ENCODE assay signal across 27 mouse cellular contexts in the genomic region with DNA sequence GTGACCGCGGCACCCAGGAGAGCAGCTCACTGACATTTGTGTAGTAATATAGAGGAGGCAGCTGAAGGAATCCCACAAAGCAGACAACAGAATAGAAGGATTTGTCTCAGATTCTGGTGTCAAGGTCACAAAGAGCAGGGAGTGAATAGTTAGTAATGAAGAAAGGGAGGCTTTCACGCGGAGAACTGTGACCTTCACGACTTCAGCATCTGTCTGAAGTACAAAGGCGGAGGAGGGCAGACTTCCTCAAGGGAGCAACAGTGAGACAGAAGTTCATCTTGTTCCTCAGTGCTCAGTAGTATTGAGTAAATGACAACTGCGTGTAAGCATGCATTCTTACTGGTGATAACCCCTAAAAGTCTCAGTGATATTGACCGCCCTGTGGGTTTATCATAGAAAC. TPM values are rescaled to one million over a fixed set of nuclear protein-coding genes. Genes with fewer than 3 reads are reported as not detected.
A peak's percentile ranks its signal among the peaks of the same experiment; 100 is the strongest.
DNase-seq lines count a peak whose midpoint lies in the region; ATAC-seq and TF ChIP-seq lines count a peak whose summit lies in the region.
"Had no signal": no experiment of that assay in that cellular context is flagged by ENCODE, and none has a peak within 500 bp of the region (broad histone marks: within the 10 kb centered on the region; RNA-seq: fewer than 3 reads in every experiment).

No protein-coding gene starts in this region.

- no peaks in the 10 kb centered on the region for H3K27me3 ChIP-seq in heart, postnatal 0 days (ENCODE audit: control insufficient read depth, insufficient read depth, low read length)
- H3K27me3 ChIP-seq in neural tube, embryonic 11.5 days (ENCODE audit: control insufficient read depth, insufficient read depth, low read length), result no peaks in the 10 kb centered on the region
- no peaks in the 10 kb centered on the region for H3K27me3 ChIP-seq in neural tube, embryonic 15.5 days (replicated peaks)
- no peaks in the 10 kb centered on the region for H3K27me3 ChIP-seq in intestine, embryonic 15.5 days (replicated peaks)
- H3K27me3 ChIP-seq: CH12.LX; hindbrain, embryonic 13.5 days; limb, embryonic 15.5 days; neural tube, embryonic 13.5 days had no signal

- H3K4me2 ChIP-seq in heart, postnatal 0 days (ENCODE audit: low read depth, low read length), result no peak overlapping the region
- H3K4me2 ChIP-seq in neural tube, embryonic 11.5 days (ENCODE audit: low read depth), result no peak overlapping the region
- H3K4me2 ChIP-seq in neural tube, embryonic 15.5 days, result no peak overlapping the region
- no peak overlapping the region for H3K4me2 ChIP-seq in intestine, embryonic 15.5 days (replicated peaks)
- H3K4me2 ChIP-seq: hindbrain, embryonic 13.5 days; limb, embryonic 15.5 days; lung, embryonic 14.5 days; neural tube, embryonic 13.5 days had no signal

- H3K9me3 ChIP-seq in heart, postnatal 0 days (replicated peaks; ENCODE audit: control insufficient read depth, low read length), result no peaks in the 10 kb centered on the region
- H3K9me3 ChIP-seq in neural tube, embryonic 11.5 days (ENCODE audit: control insufficient read depth, low read length), result no peaks in the 10 kb centered on the region
- no peaks in the 10 kb centered on the region for H3K9me3 ChIP-seq in neural tube, embryonic 15.5 days (replicated peaks)
- no peaks in the 10 kb centered on the region for H3K9me3 ChIP-seq in intestine, embryonic 15.5 days
- H3K9me3 ChIP-seq: hindbrain, embryonic 13.5 days; limb, embryonic 15.5 days; neural tube, embryonic 13.5 days had no signal

- H3K27ac ChIP-seq in heart, postnatal 0 days (ENCODE audit: low read depth), result no peak overlapping the region; the same call in 1 of the 2 replicates
- H3K27ac ChIP-seq in neural tube, embryonic 11.5 days (ENCODE audit: low read depth, low read length), result 0 out of 2 replicates have a peak overlapping the region, but pooled peaks have one; percentile 6
- H3K27ac ChIP-seq in neural tube, embryonic 15.5 days (replicated peaks), result no peak overlapping the region
- no peak overlapping the region for H3K27ac ChIP-seq in intestine, embryonic 15.5 days
- H3K27ac ChIP-seq: gastrocnemius, adult 2 months; hindbrain, embryonic 13.5 days; limb, embryonic 15.5 days; liver, embryonic 14.5 days; neural tube, embryonic 13.5 days; stomach, postnatal 0 days had no signal

- intact Hi-C loops in heart, postnatal 14 days (cut with DNase I), result no loop called here

- no peaks in the 10 kb centered on the region for H3K4me1 ChIP-seq in heart, postnatal 0 days (ENCODE audit: control insufficient read depth, insufficient read depth)
- no peaks in the 10 kb centered on the region for H3K4me1 ChIP-seq in neural tube, embryonic 11.5 days (ENCODE audit: control insufficient read depth, insufficient read depth, low read length)
- H3K4me1 ChIP-seq in neural tube, embryonic 15.5 days, result peaks cover under 1% of the 10 kb centered on the region; the same call in 1 of the 2 replicates
- H3K4me1 ChIP-seq in intestine, embryonic 15.5 days (replicated peaks), result no peaks in the 10 kb centered on the region

- peak; percentile 3 for DNase-seq in heart, postnatal 0 days (ENCODE audit: low spot score)
- no peak for DNase-seq in heart, postnatal 14 days
- no peak for DNase-seq in neural tube, embryonic 11.5 days (ENCODE audit: low spot score)
- peak; percentile 30 for DNase-seq in ZHBTc4 (ENCODE audit: low read depth, low spot score)
- peak; percentile 25 for DNase-seq in mesoderm, embryonic 11.5 days (ENCODE audit: low read depth, low spot score)
- DNase-seq: adrenal gland, postnatal 10 days; B cell, adult 2 months; cerebellum, adult 8-10 months; cerebellum, postnatal 36 days; gastrocnemius, adult 2 months; kidney, adult 8-10 months; kidney, postnatal 10 days; left cerebral cortex, postnatal 4 days; lung, embryonic 14.5 days; thymus, postnatal 25 days had no signal

- no peak for ATAC-seq in heart, postnatal 0 days (ENCODE audit: insufficient read depth, low read depth)
- ATAC-seq in neural tube, embryonic 11.5 days (ENCODE audit: insufficient read depth, low FRiP score, low TSS enrichment), result no peak
- no peak for ATAC-seq in neural tube, embryonic 15.5 days (ENCODE audit: low FRiP score)
- no peak for ATAC-seq in intestine, embryonic 15.5 days
- ATAC-seq: forebrain, embryonic 14.5 days had no signal

- 55% methylated on average over 8 of the region's 8 CpGs for WGBS in heart, postnatal 0 days
- WGBS in neural tube, embryonic 11.5 days, result 58% methylated on average over 8 of the region's 8 CpGs
- 33% methylated on average over 8 of the region's 8 CpGs for WGBS in neural tube, embryonic 15.5 days
- 76% methylated on average over 8 of the region's 8 CpGs for WGBS in intestine, embryonic 15.5 days

- H3K36me3 ChIP-seq in heart, postnatal 0 days (replicated peaks; ENCODE audit: control insufficient read depth, insufficient read depth, low read length), result peaks cover 17% of the 10 kb centered on the region
- peaks cover 2% of the 10 kb centered on the region; the same call in 1 of the 2 replicates for H3K36me3 ChIP-seq in neural tube, embryonic 11.5 days (ENCODE audit: control insufficient read depth, insufficient read depth, low read length)
- 0 out of 2 replicates have a peak, but pooled peaks cover 3% of the 10 kb centered on the region for H3K36me3 ChIP-seq in neural tube, embryonic 15.5 days
- no peaks in the 10 kb centered on the region for H3K36me3 ChIP-seq in intestine, embryonic 15.5 days

- TF ChIP-seq EP300 in heart, postnatal 0 days (IDR thresholded peaks at IDR 0.05; ENCODE audit: low read depth), result no peak

- no peak overlapping the region for H3K9ac ChIP-seq in heart, postnatal 0 days (replicated peaks; ENCODE audit: low read depth, low read length)
- no peak overlapping the region for H3K9ac ChIP-seq in neural tube, embryonic 11.5 days (ENCODE audit: low read length)
- no peak overlapping the region for H3K9ac ChIP-seq in neural tube, embryonic 15.5 days (replicated peaks)
- H3K9ac ChIP-seq in intestine, embryonic 15.5 days, result no peak overlapping the region
- H3K9ac ChIP-seq: hindbrain, embryonic 13.5 days; limb, embryonic 15.5 days; liver, embryonic 14.5 days; lung, embryonic 14.5 days; neural tube, embryonic 13.5 days had no signal

- no peak overlapping the region for H3K4me3 ChIP-seq in heart, postnatal 0 days (ENCODE audit: low read depth, low read length)
- H3K4me3 ChIP-seq in neural tube, embryonic 11.5 days (ENCODE audit: low read depth, low read length), result no peak overlapping the region
- H3K4me3 ChIP-seq in neural tube, embryonic 15.5 days (replicated peaks), result no peak overlapping the region
- H3K4me3 ChIP-seq in intestine, embryonic 15.5 days (replicated peaks), result no peak overlapping the region
- H3K4me3 ChIP-seq: gastrocnemius, adult 2 months; hindbrain, embryonic 13.5 days; limb, embryonic 15.5 days; neural tube, embryonic 13.5 days had no signal

- no peak for TF ChIP-seq CTCF in heart, postnatal 0 days (IDR thresholded peaks at IDR 0.05; ENCODE audit: low read depth)

RNA-seq across cellular contexts. Expression of gene Tmem200b, which starts 29.1 kb away (rescaled TPM):
- 16.0 and 23.5 TPM in 2 replicates for total RNA-seq in heart, postnatal 0 days (2014; rRNA removed; ENCODE audit: low replicate concordance)
- polyA plus RNA-seq in heart, postnatal 0 days (2015; fragmentation: Nextera tagmentation; extraction: Ambion mirVana), result 0.60 and 0.97 TPM in 2 replicates
- 10 to 100 TPM in 1 of 2 experiments, 1 to 10 TPM in 1; 9.5 to 12.8 TPM for total RNA-seq in heart, postnatal 14 days (2021)
- 1.4 TPM in 2 replicates for polyA plus RNA-seq in neural tube, embryonic 11.5 days (2014; fragmentation: Nextera tagmentation; extraction: Ambion mirVana)
- polyA plus RNA-seq in neural tube, embryonic 15.5 days (2015; fragmentation: Nextera tagmentation; extraction: Ambion mirVana), result 0.22 TPM in 2 replicates
- polyA plus RNA-seq in intestine, embryonic 15.5 days (2015; fragmentation: Nextera tagmentation; extraction: Ambion mirVana), result 0.74 and 1.2 TPM in 2 replicates
- total RNA-seq: CH12.LX; megakaryocyte, adult 5-6 weeks; MEL; monocyte, adult 5-6 weeks had no signal
- polyA plus RNA-seq: forebrain, embryonic 14.5 days; hindbrain, embryonic 13.5 days had no signal

Comparison
In these comparisons a context has a peak if more than half of its experiments do, and no peak if none do; other contexts are left out.
1. DNase-seq: peak in heart, postnatal 0 days (single experiment), ZHBTc4 (single experiment) and mesoderm, embryonic 11.5 days (single experiment); none in heart, postnatal 14 days (0 of 2) and neural tube, embryonic 11.5 days (single experiment).